Mouse (Mus musculus): ENCODE results near the gene Rbfox3. TPM values are rescaled to one million over a fixed set of nuclear protein-coding genes. Genes with fewer than 3 reads are reported as not detected.

Rbfox3 gene
- polyA plus RNA-seq, 1 experiment from 2014 or later = 0.79 TPM

DNA sequence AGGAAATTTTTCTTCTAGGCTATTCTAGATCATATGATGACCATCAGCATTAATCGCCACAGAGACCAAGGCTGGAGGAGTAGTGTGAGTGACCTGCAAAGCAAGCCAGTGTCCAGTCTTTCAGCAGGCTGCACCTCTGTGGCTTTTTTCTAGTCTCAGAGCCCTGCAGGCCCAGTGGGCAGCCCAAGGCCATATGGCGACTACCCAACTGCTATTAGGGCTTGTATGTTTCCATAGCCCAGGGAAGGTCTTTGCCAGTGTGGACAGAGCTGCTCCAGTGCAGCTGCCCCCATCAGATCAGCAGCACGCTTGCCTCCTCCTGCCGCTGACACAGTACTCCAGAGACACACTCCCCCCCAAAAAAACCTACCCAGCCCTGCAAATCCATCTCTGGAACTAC is 290.5 kb downstream of the Rbfox3 start:
- no peak for ATAC-seq (replicated peaks; ENCODE audit: low FRiP score)
- H3K27ac ChIP-seq = no peak overlapping the region
- no peaks in the 10 kb centered on the region for H3K36me3 ChIP-seq
- 75% methylated on average over 4 of the region's 4 CpGs for WGBS
- H3K4me3 ChIP-seq (replicated peaks) = no peak overlapping the region
- H3K9me3 ChIP-seq (replicated peaks) = no peaks in the 10 kb centered on the region
- no peaks in the 10 kb centered on the region for H3K4me1 ChIP-seq
- no peak overlapping the region for H3K4me2 ChIP-seq
- H3K27me3 ChIP-seq = no peaks in the 10 kb centered on the region
- no peak overlapping the region for H3K9ac ChIP-seq

DNA sequence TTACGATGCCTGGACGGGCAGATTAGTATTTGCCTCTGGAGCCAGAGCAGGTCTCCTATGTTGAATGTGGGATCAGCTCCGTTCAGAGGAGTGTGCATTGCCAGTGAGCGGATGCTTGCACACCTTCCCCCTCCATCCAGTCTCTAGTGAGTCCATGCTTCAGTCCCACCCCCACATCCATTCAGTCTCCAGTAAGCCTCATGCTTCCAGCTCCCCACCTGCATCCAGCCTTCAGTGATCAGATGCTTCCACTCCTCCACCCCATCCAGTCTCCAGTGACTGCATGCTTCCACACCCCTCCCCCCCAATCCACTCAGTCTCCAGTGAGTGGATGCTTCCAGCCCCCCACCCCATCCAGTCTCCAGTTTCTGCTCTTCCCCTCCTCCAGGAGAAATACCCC is 297.3 kb downstream of the Rbfox3 start:
- WGBS = 74% methylated on average over 4 of the region's 4 CpGs
- H3K27me3 ChIP-seq = peaks cover 28% of the 10 kb centered on the region

DNA sequence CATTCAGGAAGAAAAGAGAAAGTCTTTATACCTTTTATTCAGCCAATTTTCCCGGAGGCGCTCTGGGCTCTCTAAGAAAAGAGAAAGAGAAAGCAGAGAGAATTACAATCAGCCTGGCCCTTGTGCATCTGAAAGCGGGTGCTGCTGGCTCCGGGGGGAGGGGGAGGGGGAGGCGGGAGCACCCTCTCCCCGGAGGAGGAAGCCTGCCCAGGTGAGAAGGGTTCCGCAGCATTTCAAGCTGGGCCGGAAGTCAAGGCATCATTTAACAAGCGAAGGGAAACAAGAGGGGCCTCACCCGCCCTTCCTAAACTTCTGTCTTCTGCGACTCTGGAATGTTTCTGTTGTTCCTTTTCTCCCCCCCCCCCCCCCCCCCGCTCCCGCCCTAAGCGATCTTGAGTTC is 301.3 kb downstream of the Rbfox3 start:
- WGBS = under 1% methylated on average over 11 of the region's 14 CpGs
- H3K27ac ChIP-seq = no peak overlapping the region
- peaks cover 52% of the 10 kb centered on the region for H3K27me3 ChIP-seq
- H3K4me1 ChIP-seq = 0 out of 2 replicates have a peak, but pooled peaks cover 2% of the 10 kb centered on the region
- H3K9me3 ChIP-seq (replicated peaks) = no peaks in the 10 kb centered on the region
- H3K4me2 ChIP-seq = no peak overlapping the region
- H3K9ac ChIP-seq = no peak overlapping the region
- H3K36me3 ChIP-seq = no peaks in the 10 kb centered on the region
- H3K4me3 ChIP-seq (replicated peaks) = no peak overlapping the region
- no peak for ATAC-seq (replicated peaks; ENCODE audit: low FRiP score)

More for the DNA sequence above, 297.3 kb downstream of the Rbfox3 start:
- no peak overlapping the region for H3K9ac ChIP-seq
- H3K4me2 ChIP-seq = no peak overlapping the region
- no peaks in the 10 kb centered on the region for H3K36me3 ChIP-seq
- H3K4me3 ChIP-seq (replicated peaks) = no peak overlapping the region
- no peaks in the 10 kb centered on the region for H3K9me3 ChIP-seq (replicated peaks)
- no peak for ATAC-seq (replicated peaks; ENCODE audit: low FRiP score)
- 0 out of 2 replicates have a peak, but pooled peaks cover 2% of the 10 kb centered on the region for H3K4me1 ChIP-seq
- H3K27ac ChIP-seq = no peak overlapping the region

DNA sequence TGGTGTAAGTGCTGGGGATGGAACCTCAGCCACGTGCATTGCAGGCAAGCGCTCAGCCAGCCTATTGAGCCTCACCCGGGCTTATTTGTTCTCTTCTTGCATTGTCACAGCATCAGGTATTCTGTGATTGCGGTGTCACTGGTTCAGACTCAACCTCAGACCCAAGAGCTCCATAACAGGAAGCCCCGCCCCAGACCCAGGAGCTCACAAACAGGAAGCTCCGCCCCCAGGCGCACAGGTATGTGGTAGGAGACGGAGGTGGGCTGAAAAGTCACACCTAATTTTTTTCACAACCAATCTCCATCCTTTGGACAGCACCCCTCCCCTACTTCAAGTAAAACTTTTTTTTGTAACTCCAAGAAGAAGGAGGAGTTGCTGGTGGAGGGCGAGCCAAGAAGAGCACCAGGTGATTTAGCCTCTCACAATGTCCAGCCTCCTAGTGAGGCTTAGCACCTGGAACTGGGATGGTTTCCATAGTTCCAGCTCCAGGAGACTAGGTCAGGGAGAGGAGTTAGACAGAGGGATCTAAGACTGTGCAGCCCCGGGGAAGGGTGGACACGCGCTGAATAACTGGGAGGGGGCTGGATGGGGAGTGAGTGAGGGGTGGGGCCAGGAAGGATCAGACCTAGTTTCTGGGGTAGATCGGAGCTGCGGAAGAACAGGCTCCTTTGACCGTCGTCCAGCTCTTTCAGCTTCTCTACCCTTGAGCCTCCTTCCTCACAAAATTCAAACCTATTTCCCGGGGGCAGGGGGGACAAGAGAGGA is 302.0 kb downstream of the Rbfox3 start:
- no peak for ATAC-seq (replicated peaks; ENCODE audit: low FRiP score)
- Histone ChIP-seq H3K27me3 (peaks cover 52% of the 10 kb centered on the region), H3K4me2 (no peak overlapping the region)

DNA sequence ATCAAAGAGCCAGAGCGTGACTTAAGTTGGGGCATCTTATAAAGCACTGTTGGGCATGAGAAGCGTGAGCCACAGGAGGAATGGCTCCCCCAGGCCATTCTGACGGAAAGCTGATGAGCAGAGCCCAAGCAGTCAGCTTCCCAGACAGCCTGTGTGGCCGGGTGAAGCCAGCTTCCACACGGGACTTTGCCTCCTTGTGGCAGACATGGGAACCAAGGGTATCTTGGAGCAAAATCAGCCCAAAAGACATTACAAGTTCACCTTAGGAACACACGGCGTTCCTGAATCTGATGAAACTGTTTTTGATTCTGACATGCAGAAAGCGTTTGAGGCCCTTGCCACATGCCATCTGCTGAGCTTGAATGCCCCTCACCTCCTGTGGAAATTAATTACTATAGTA is 303.5 kb downstream of the Rbfox3 start:
- H3K4me2 ChIP-seq = no peak overlapping the region
- no peaks in the 10 kb centered on the region for H3K36me3 ChIP-seq
- H3K27me3 ChIP-seq = peaks cover 52% of the 10 kb centered on the region
- ATAC-seq (replicated peaks; ENCODE audit: low FRiP score) = no peak
- 50% methylated on average over 8 of the region's 8 CpGs for WGBS
- no peak overlapping the region for H3K27ac ChIP-seq
- H3K9ac ChIP-seq = no peak overlapping the region
- no peaks in the 10 kb centered on the region for H3K9me3 ChIP-seq (replicated peaks)
- no peak overlapping the region for H3K4me3 ChIP-seq (replicated peaks)
- H3K4me1 ChIP-seq = 0 out of 2 replicates have a peak, but pooled peaks cover 8% of the 10 kb centered on the region

More for the DNA sequence above, 302.0 kb downstream of the Rbfox3 start:
- Histone ChIP-seq H3K9ac (no peak overlapping the region), H3K36me3 (no peaks in the 10 kb centered on the region), H3K4me1 (0 out of 2 replicates have a peak, but pooled peaks cover 2% of the 10 kb centered on the region), H3K27ac (no peak overlapping the region), H3K4me3 (replicated peaks) (no peak overlapping the region), H3K9me3 (replicated peaks) (no peaks in the 10 kb centered on the region)
- 7% methylated on average over 17 of the region's 17 CpGs for WGBS

DNA sequence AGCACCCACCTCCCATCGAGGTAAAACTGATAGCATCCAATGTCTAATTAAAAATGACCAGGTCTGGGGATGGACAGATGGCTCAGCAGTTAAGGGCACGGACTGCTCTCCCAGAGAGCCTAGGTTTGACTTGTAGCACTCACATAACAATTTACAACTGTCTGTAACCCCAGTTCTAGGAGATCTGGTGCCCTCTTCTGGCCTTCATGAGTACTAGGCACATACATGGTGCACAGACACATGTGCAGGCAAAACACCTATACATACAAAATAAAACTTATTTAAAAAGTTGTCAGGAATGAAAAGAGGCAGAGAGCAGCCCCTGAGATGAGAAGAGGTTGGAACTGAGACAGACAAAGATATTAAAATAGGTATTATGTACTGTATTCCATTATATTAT is 305.8 kb downstream of the Rbfox3 start:
- Histone ChIP-seq H3K4me1 (0 out of 2 replicates have a peak, but pooled peaks cover 8% of the 10 kb centered on the region), H3K36me3 (no peaks in the 10 kb centered on the region), H3K9ac (no peak overlapping the region), H3K4me2 (no peak overlapping the region), H3K4me3 (replicated peaks) (no peak overlapping the region), H3K9me3 (replicated peaks) (no peaks in the 10 kb centered on the region), H3K27me3 (peaks cover 42% of the 10 kb centered on the region), H3K27ac (no peak overlapping the region)
- WGBS = 78% methylated on average over 2 of the region's 2 CpGs
- ATAC-seq (replicated peaks; ENCODE audit: low FRiP score) = no peak

DNA sequence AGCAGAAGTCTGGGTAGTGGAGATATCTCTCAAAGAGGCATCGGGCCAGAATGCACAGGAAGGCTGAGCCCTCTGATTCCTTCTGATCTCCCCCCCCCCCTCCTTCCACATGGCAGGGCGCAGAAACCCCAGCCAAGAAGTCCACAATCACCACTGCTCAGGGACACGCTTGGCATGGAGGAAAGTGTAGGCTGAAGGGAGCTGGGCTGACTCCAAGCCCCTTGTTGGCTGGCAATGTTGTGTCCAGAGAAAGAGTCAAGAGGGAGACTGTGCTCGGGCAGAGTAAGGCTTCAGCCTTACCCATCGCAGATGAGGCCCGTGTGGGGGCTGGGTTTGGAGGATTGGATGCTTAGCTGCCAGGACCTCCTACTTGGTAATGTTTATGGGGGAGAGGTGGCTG is 307.2 kb downstream of the Rbfox3 start:
- Histone ChIP-seq H3K27ac (no peak overlapping the region), H3K9me3 (replicated peaks) (no peaks in the 10 kb centered on the region), H3K27me3 (peaks cover 35% of the 10 kb centered on the region), H3K4me1 (0 out of 2 replicates have a peak, but pooled peaks cover 6% of the 10 kb centered on the region), H3K36me3 (no peaks in the 10 kb centered on the region), H3K9ac (no peak overlapping the region), H3K4me3 (replicated peaks) (no peak overlapping the region), H3K4me2 (no peak overlapping the region)
- 66% methylated on average over 6 of the region's 6 CpGs for WGBS
- no peak for ATAC-seq (replicated peaks; ENCODE audit: low FRiP score)

DNA sequence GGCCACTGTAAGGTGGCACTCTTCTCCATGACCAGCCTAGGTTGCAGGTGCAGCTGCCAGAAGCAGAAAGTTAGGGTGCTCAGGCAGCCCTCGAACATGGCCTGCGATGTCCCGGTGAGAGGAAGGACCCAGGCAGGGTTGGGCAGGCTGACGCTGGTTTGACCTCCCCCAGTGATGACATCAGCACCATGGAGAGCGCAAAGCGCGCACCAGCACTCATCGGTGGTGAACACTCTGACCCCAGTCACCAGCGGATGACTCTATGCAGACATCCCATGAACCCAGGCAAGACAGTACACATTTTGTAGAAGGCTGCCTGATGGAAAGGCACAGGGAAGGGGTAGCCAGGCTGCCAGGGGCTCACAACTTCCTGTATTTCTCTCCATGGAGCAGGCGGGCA is 308.3 kb downstream of the Rbfox3 start:
- ATAC-seq (replicated peaks; ENCODE audit: low FRiP score) = peak; percentile 56; the same call in 1 of the 2 replicates
- Histone ChIP-seq H3K4me2 (no peak overlapping the region), H3K9ac (no peak overlapping the region), H3K27me3 (peaks cover 32% of the 10 kb centered on the region), H3K27ac (no peak overlapping the region), H3K4me3 (replicated peaks) (no peak overlapping the region), H3K36me3 (no peaks in the 10 kb centered on the region), H3K4me1 (0 out of 2 replicates have a peak, but pooled peaks cover 6% of the 10 kb centered on the region), H3K9me3 (replicated peaks) (no peaks in the 10 kb centered on the region)
- 2% methylated on average over 10 of the region's 10 CpGs for WGBS

DNA sequence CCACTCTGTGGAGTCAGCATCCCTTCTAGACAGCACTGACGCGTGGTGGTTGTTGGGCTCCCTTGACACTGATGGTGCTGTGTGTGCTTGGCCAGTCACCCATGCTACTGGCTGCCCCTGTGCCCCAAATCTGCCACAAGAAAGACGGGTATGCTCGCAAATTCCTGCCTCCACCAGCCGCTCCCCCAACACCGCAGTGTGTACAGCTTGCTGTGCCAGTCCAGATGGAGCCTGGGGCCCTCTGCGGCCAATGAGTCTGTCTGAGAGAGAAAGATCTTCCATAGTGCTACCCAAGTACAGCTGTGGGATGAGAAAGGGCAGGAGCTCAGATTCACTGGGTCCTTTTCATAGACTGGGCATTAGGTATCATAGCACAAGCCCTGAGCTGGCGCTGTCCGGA is 309.9 kb downstream of the Rbfox3 start:
- 0 out of 2 replicates have a peak, but pooled peaks cover 6% of the 10 kb centered on the region for H3K4me1 ChIP-seq
- H3K36me3 ChIP-seq = no peaks in the 10 kb centered on the region
- no peak overlapping the region for H3K4me2 ChIP-seq
- no peaks in the 10 kb centered on the region for H3K9me3 ChIP-seq (replicated peaks)
- H3K27me3 ChIP-seq = peaks cover 23% of the 10 kb centered on the region
- H3K4me3 ChIP-seq (replicated peaks) = no peak overlapping the region
- 62% methylated on average over 9 of the region's 9 CpGs for WGBS
- H3K9ac ChIP-seq = no peak overlapping the region
- H3K27ac ChIP-seq = no peak overlapping the region
- no peak for ATAC-seq (replicated peaks; ENCODE audit: low FRiP score)

DNA sequence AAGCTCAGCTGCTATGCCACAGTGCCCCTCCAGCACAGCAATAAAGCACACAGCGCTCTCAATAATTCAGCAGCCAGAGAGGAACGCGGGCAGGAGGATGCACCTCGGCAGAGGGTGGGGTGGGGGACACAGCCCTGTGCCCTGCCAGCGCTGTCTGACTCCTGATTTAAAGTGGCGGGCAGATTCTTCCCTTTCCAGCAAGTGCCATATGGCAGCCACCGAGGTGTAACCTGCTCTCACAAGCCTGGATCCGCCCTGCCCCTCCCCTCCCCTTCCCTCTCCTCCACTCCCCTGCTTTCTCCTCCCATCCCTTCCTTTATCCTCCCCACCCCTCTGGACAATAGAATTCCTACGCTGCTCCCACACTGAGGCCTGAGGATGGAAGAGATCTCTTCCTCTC is 311.2 kb downstream of the Rbfox3 start:
- Histone ChIP-seq H3K27me3 (peaks cover 22% of the 10 kb centered on the region), H3K4me1 (0 out of 2 replicates have a peak, but pooled peaks cover 6% of the 10 kb centered on the region), H3K27ac (no peak overlapping the region), H3K36me3 (no peaks in the 10 kb centered on the region), H3K9ac (no peak overlapping the region), H3K4me2 (no peak overlapping the region), H3K9me3 (replicated peaks) (no peaks in the 10 kb centered on the region), H3K4me3 (replicated peaks) (no peak overlapping the region)
- ATAC-seq (replicated peaks; ENCODE audit: low FRiP score) = no peak
- 2% methylated on average over 8 of the region's 9 CpGs for WGBS

DNA sequence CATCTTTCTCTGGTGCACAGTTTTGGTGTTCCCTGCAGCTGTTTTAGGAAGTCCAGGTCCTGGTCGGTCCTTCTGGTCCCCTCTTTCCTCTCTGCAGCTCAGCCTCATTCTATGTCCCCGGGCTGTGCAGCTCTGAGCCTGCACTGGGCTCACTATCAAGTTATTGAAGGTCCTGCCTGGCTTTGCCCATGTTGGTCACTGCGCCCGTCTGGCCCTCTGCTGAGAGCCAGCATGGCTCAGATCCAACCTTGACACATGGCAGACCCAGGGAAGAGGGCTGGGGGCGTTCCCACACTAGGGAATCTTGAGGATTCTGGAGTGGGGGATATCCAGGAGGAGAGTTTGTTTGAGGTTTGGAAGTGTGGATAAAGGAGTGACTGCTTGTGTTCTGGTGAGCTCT is 312.7 kb downstream of the Rbfox3 start:
- no peak for ATAC-seq (replicated peaks; ENCODE audit: low FRiP score)
- no peak overlapping the region for H3K4me2 ChIP-seq
- no peak overlapping the region for H3K27ac ChIP-seq
- H3K9ac ChIP-seq = no peak overlapping the region
- H3K27me3 ChIP-seq = peaks cover 22% of the 10 kb centered on the region
- H3K36me3 ChIP-seq = no peaks in the 10 kb centered on the region
- no peak overlapping the region for H3K4me3 ChIP-seq (replicated peaks)
- H3K4me1 ChIP-seq = 0 out of 2 replicates have a peak, but pooled peaks cover 6% of the 10 kb centered on the region
- WGBS = 62% methylated on average over 5 of the region's 5 CpGs
- no peaks in the 10 kb centered on the region for H3K9me3 ChIP-seq (replicated peaks)

DNA sequence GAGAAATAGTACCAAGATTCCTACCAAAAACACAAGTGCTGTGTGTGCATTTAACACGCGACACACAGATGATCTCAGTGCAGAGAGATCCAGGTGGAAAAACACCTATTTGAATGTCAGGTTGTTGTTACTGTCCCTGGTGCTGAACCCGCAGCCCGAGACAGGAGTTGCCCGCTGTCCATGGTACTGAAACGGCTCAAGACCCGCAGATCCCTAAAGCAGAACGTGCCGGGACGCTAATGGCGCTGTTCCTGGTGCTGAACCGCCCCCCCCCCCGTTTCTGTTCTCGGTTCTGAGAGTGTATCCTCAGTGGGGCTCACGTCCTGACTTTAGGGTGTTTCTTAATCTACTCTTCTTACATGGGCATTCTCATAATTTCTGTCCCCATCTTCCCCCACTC is 326.6 kb downstream of the Rbfox3 start:
- no peak for ATAC-seq (replicated peaks; ENCODE audit: low FRiP score)
- Histone ChIP-seq H3K4me2 (no peak overlapping the region), H3K4me1 (no peaks in the 10 kb centered on the region), H3K4me3 (replicated peaks) (no peak overlapping the region), H3K27me3 (0 out of 2 replicates have a peak, but pooled peaks cover 5% of the 10 kb centered on the region), H3K9ac (no peak overlapping the region), H3K9me3 (replicated peaks) (no peaks in the 10 kb centered on the region), H3K36me3 (no peaks in the 10 kb centered on the region), H3K27ac (no peak overlapping the region)
- 5% methylated on average over 15 of the region's 15 CpGs for WGBS

Data from kidney, embryonic 15.5 days (tissue).